Mouse (Mus musculus) liver, postnatal 0 days (tissue): ENCODE results near the gene Thsd4.

Source experiments
- CTCF ChIP-seq: sonication (generic); IDR thresholded peaks from 2 replicates; pipeline ENCODE4 v1.5.1; 2016; ENCODE audit warnings: antibody characterized with exemption, low read depth
- EP300 ChIP-seq: IDR thresholded peaks from 2 replicates; pipeline ENCODE4 v1.6.1; 2016; ENCODE audit warnings: antibody characterized with exemption, low read depth, mild to moderate bottlenecking

GRCm38 (mm10) chr9:60336147-60336546 lies 185.7 kb downstream of the Thsd4 start:
- no peak for TF ChIP-seq EP300
- TF ChIP-seq CTCF: no peak
